Mouse (Mus musculus) liver, adult 2 months (tissue): Measurements from ENCODE around the gene Nek8.

Experiments used
- CTCF ChIP-seq: fragments of 200-500 bp; IDR thresholded peaks from 2 replicates; pipeline ENCODE4 v1.5.1; 2011; ENCODE audit warnings: low read depth, low read length, control low read depth
- POLR2A ChIP-seq: fragments of 200-500 bp; IDR thresholded peaks from 2 replicates; pipeline ENCODE4 v1.6.1; 2011; ENCODE audit warnings: low read length, control low read depth; ENCODE audit not compliant: insufficient read depth; ENCODE audit errors: extremely low read depth

- TF ChIP-seq POLR2A (no peak), CTCF (no peak)
These were observed 29.6 kb downstream of the Nek8 start for GRCm38 (mm10) chr11:78146707-78147543.
